ENCODE assay signal across 7 mouse cellular contexts in the genomic region with DNA sequence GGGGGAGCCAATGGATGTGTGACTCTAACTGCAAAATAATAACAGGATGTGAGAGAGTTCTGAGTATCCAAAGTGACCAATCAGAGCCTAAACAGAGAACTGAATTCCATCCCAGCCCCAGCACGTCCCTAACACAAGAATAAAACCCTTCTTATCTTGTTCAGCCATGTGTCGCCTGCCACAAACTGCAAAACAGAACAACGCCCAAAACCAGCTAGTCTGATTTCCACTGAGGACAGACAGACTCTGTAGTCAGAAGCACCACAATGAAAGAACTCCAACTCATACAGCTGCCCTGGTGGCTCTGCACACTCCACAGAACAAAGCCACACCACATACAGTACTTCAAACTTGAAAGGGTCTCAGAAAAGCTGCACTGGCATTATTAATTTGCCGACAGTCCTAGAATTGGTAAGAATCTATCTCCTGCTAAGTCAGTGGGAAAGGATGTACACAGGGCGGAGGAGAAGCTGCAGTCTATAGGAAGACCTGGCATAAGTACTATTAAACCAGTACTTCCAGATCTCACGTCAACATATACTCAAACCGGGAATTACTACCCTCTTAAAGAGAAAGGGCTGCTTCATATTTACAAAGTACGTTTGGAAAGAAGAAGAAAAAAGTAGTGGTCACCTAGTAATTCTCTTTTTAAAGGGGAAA. TPM values are rescaled to one million over a fixed set of nuclear protein-coding genes. Genes with fewer than 3 reads are reported as not detected.
DNase-seq lines count a peak whose midpoint lies in the region; ATAC-seq lines count a peak whose summit lies in the region.

No protein-coding gene starts in this region.

- H3K36me3 ChIP-seq in embryonic facial prominence, embryonic 15.5 days, result no peaks in the 10 kb centered on the region
- no peaks in the 10 kb centered on the region for H3K36me3 ChIP-seq in midbrain, embryonic 14.5 days (ENCODE audit: control insufficient read depth, insufficient read depth, low read length)

- DNase-seq in c-Kit-negative CD71-positive TER-119-positive erythroid progenitor cells, embryonic 14.5 days (ENCODE audit: low read depth, low spot score), result peak; percentile 86
- DNase-seq in induced T-regulatory cell, adult 2 months (ENCODE audit: low read depth), result peak; percentile 25
- no peak for DNase-seq in midbrain, embryonic 14.5 days
- no peak for DNase-seq in gastrocnemius, postnatal 4 days (ENCODE audit: low spot score in 2 of 2)
- no peak for DNase-seq in layer of hippocampus, adult 18-20 months (ENCODE audit: low spot score in 2 of 2)

- 0 out of 2 replicates have a peak overlapping the region, but pooled peaks have one; percentile 12 for H3K27ac ChIP-seq in embryonic facial prominence, embryonic 15.5 days (replicated peaks)
- H3K27ac ChIP-seq in midbrain, embryonic 14.5 days (replicated peaks; ENCODE audit: low read depth, low read length), result no peak overlapping the region

- H3K27me3 ChIP-seq in embryonic facial prominence, embryonic 15.5 days, result no peaks in the 10 kb centered on the region
- no peaks in the 10 kb centered on the region for H3K27me3 ChIP-seq in midbrain, embryonic 14.5 days (ENCODE audit: control insufficient read depth, insufficient read depth, low read length)

- H3K4me2 ChIP-seq in embryonic facial prominence, embryonic 15.5 days (replicated peaks), result peak overlapping the region; percentile 85
- H3K4me2 ChIP-seq in midbrain, embryonic 14.5 days (ENCODE audit: low read length), result peak overlapping the region; percentile 18; the same call in 1 of the 2 replicates

- WGBS in embryonic facial prominence, embryonic 15.5 days, result 60% methylated on average over 8 of the region's 8 CpGs
- WGBS in midbrain, embryonic 14.5 days, result 74% methylated on average over 8 of the region's 8 CpGs

- H3K9ac ChIP-seq in embryonic facial prominence, embryonic 15.5 days, result no peak overlapping the region
- H3K9ac ChIP-seq in midbrain, embryonic 14.5 days (replicated peaks; ENCODE audit: low read length), result no peak overlapping the region

- no peak for ATAC-seq in embryonic facial prominence, embryonic 15.5 days (ENCODE audit: insufficient number of reproducible peaks, low FRiP score, low TSS enrichment, low read depth)
- ATAC-seq in midbrain, embryonic 14.5 days (ENCODE audit: low FRiP score, low TSS enrichment), result no peak
- ATAC-seq in frontal cortex, adult (ENCODE audit: low TSS enrichment), result no peak

- peaks cover 37% of the 10 kb centered on the region for H3K4me1 ChIP-seq in embryonic facial prominence, embryonic 15.5 days
- H3K4me1 ChIP-seq in midbrain, embryonic 14.5 days (ENCODE audit: control insufficient read depth, insufficient read depth, low read length), result peaks cover 25% of the 10 kb centered on the region

- H3K9me3 ChIP-seq in embryonic facial prominence, embryonic 15.5 days (replicated peaks), result no peaks in the 10 kb centered on the region
- H3K9me3 ChIP-seq in midbrain, embryonic 14.5 days (ENCODE audit: control insufficient read depth, low read length), result no peaks in the 10 kb centered on the region

- H3K4me3 ChIP-seq in embryonic facial prominence, embryonic 15.5 days (replicated peaks), result peak overlapping the region; percentile 82; the same call in 1 of the 2 replicates
- no peak overlapping the region for H3K4me3 ChIP-seq in midbrain, embryonic 14.5 days (replicated peaks; ENCODE audit: low read depth, low read length)

RNA-seq across cellular contexts. Expression of gene Arhgef12, which starts 5.0 kb away (rescaled TPM):
- polyA plus RNA-seq in embryonic facial prominence, embryonic 15.5 days (2015; fragmentation: Nextera tagmentation; extraction: Ambion mirVana), result 12.2 and 14.3 TPM in 2 replicates
- polyA plus RNA-seq in midbrain, embryonic 14.5 days (2014; fragmentation: Nextera tagmentation; extraction: Ambion mirVana), result 34.8 and 38.6 TPM in 2 replicates
- 10 to 100 TPM; 55.7 to 56.3 TPM for total RNA-seq in gastrocnemius, postnatal 4 days (2021)
- 100 to 1,000 TPM; 149 to 151 TPM for total RNA-seq in layer of hippocampus, adult 18-20 months (2021)

RNA-seq across cellular contexts. Expression of gene Tmem136, which starts 14.3 kb away (rescaled TPM):
- polyA plus RNA-seq in embryonic facial prominence, embryonic 15.5 days (2015; fragmentation: Nextera tagmentation; extraction: Ambion mirVana), result 5.7 TPM in 2 replicates
- polyA plus RNA-seq in midbrain, embryonic 14.5 days (2014; fragmentation: Nextera tagmentation; extraction: Ambion mirVana), result 9.8 and 11.6 TPM in 2 replicates
- total RNA-seq in gastrocnemius, postnatal 4 days (2021), result 1 to 10 TPM; 1.8 to 1.9 TPM
- total RNA-seq in layer of hippocampus, adult 18-20 months (2021), result 10 to 100 TPM; 18.0 to 19.2 TPM

Comparison
In these comparisons a context has a peak if more than half of its experiments do, and no peak if none do; other contexts are left out.
1. DNase-seq: peak in c-Kit-negative CD71-positive TER-119-positive erythroid progenitor cells, embryonic 14.5 days (single experiment) and induced T-regulatory cell, adult 2 months (single experiment); none in midbrain, embryonic 14.5 days (single experiment), gastrocnemius, postnatal 4 days (0 of 2) and layer of hippocampus, adult 18-20 months (0 of 2).
2. RNA of gene Tmem136, which starts 14.3 kb away (total RNA-seq): 18.0 to 19.2 TPM in layer of hippocampus, adult 18-20 months; 1.8 to 1.9 TPM in gastrocnemius, postnatal 4 days; every median in the first group is over 4 times any median in the second.